Mouse (Mus musculus) MEL (cell line): ENCODE measurements around the gene Fam213a. TPM values are rescaled to one million over a fixed set of nuclear protein-coding genes. Genes with fewer than 3 reads are reported as not detected.

Experiments used
- DNase-seq: peaks from one replicate; pipeline ENCODE4 v3.0.0; 2011; ENCODE audit warnings: low read depth, low spot score
- H3K27ac ChIP-seq: 2 replicates; pipeline ENCODE4 v1.5.1; 2012; ENCODE audit warnings: low read depth, mild to moderate bottlenecking, control low read depth, low read length, moderate library complexity; ENCODE audit not compliant: control insufficient read depth
- H3K27me3 ChIP-seq, 2 experiments: fragments of 150-350 bp in 1 of 2; sonication (generic) in 1 of 2; 2 replicates each; pipeline ENCODE4 v1.6.1; 2012; ENCODE audit warnings: low read length in 2 of 2, mild to moderate bottlenecking in 2 of 2, improper control_type of control experiment in 1 of 2, moderate library complexity in 1 of 2; ENCODE audit not compliant: insufficient read depth in 2 of 2, control insufficient read depth in 1 of 2
- H3K36me3 ChIP-seq, 2 experiments: 2 replicates each; pipeline ENCODE4 v1.6.1; 2012 to 2014; ENCODE audit warnings: low read length in 2 of 2, improper control_type of control experiment in 1 of 2, inconsistent platforms in 1 of 2, mild to moderate bottlenecking in 1 of 2; ENCODE audit not compliant: insufficient read depth in 2 of 2, control insufficient read depth in 1 of 2
- H3K4me1 ChIP-seq, 2 experiments: fragments of 150-350 bp in 1 of 2; sonication (generic) in 1 of 2; 2 replicates each; pipeline ENCODE4 v1.6.1; 2012; ENCODE audit warnings: low read length in 2 of 2, improper control_type of control experiment in 1 of 2, mild to moderate bottlenecking in 1 of 2; ENCODE audit not compliant: insufficient read depth in 2 of 2, control insufficient read depth in 1 of 2
- H3K4me3 ChIP-seq, 2 experiments: fragments of 150-350 bp in 1 of 2; sonication (generic) in 1 of 2; 2 replicates each; pipeline ENCODE4 v1.5.1; 2012; ENCODE audit warnings: low read depth in 2 of 2, low read length in 2 of 2, mild to moderate bottlenecking in 2 of 2, moderate library complexity in 2 of 2, control low read depth in 1 of 2, improper control_type of control experiment in 1 of 2; ENCODE audit not compliant: control insufficient read depth in 1 of 2, insufficient read depth in 1 of 2
- H3K79me2 ChIP-seq: 2 replicates; pipeline ENCODE4 v1.6.1; 2012; ENCODE audit warnings: mild to moderate bottlenecking, low read length, moderate library complexity; ENCODE audit not compliant: control insufficient read depth, poor library complexity, insufficient read depth
- H3K9ac ChIP-seq: 2 replicates; pipeline ENCODE4 v1.6.1; 2012; ENCODE audit warnings: low read depth, mild to moderate bottlenecking, control low read depth, low read length, moderate library complexity; ENCODE audit not compliant: control insufficient read depth, poor library complexity, severe bottlenecking
- H3K9me3 ChIP-seq: fragments of 150-350 bp; sonication (generic); replicated peaks from 2 replicates; pipeline ENCODE4 v1.6.1; 2012; ENCODE audit warnings: mild to moderate bottlenecking, low read length, improper control_type of control experiment, moderate library complexity; ENCODE audit not compliant: insufficient read depth
- BHLHE40 ChIP-seq: IDR thresholded peaks from 2 replicates; pipeline ENCODE4 v1.6.1; 2012; ENCODE audit warnings: low read depth, mild to moderate bottlenecking, inconsistent platforms, low read length, improper control_type of control experiment, borderline replicate concordance
- CHD1 ChIP-seq: IDR thresholded peaks from 2 replicates; pipeline ENCODE4 v1.6.1; 2012; ENCODE audit warnings: low read depth, mild to moderate bottlenecking, inconsistent platforms, low read length, improper control_type of control experiment
- ELF1 ChIP-seq: IDR thresholded peaks from 2 replicates; pipeline ENCODE4 v1.6.1; 2014; ENCODE audit warnings: low read depth, mild to moderate bottlenecking, inconsistent platforms, low read length, improper control_type of control experiment, moderate library complexity
- EP300 ChIP-seq, 2 experiments: IDR thresholded peaks; 2 replicates each; pipeline ENCODE4 v1.6.1; 2011; ENCODE audit warnings: improper control_type of control experiment in 2 of 2, low read length in 2 of 2, low read depth in 1 of 2, mild to moderate bottlenecking in 1 of 2
- ETS1 ChIP-seq: IDR thresholded peaks from 2 replicates; pipeline ENCODE4 v1.6.1; 2012; ENCODE audit warnings: low read depth, mild to moderate bottlenecking, inconsistent platforms, low read length, improper control_type of control experiment, moderate library complexity
- GABPA ChIP-seq: IDR thresholded peaks from 2 replicates; pipeline ENCODE4 v1.6.1; 2012; ENCODE audit warnings: low read depth, mild to moderate bottlenecking, inconsistent platforms, low read length, improper control_type of control experiment, moderate library complexity
- GATA1 ChIP-seq: IDR thresholded peaks from 2 replicates; pipeline ENCODE4 v1.6.1; 2011; ENCODE audit warnings: low read depth, low read length, improper control_type of control experiment
- HCFC1 ChIP-seq: IDR thresholded peaks from 2 replicates; pipeline ENCODE4 v1.6.1; 2012; ENCODE audit warnings: low read depth, mild to moderate bottlenecking, inconsistent platforms, low read length, improper control_type of control experiment, moderate library complexity
- JUND ChIP-seq: IDR thresholded peaks from 2 replicates; pipeline ENCODE4 v1.6.1; 2011; ENCODE audit warnings: low read depth, mild to moderate bottlenecking, improper control_type of control experiment, low read length
- KAT2A ChIP-seq: conservative IDR thresholded peaks from 2 replicates; pipeline ENCODE4 v1.6.1; 2012; ENCODE audit warnings: low read depth, low read length, improper control_type of control experiment, inconsistent platforms
- MAFK ChIP-seq: IDR thresholded peaks from 2 replicates; pipeline ENCODE4 v1.6.1; 2011; ENCODE audit warnings: low read depth, mild to moderate bottlenecking, low read length, improper control_type of control experiment, borderline replicate concordance
- MAX ChIP-seq: IDR thresholded peaks from 2 replicates; pipeline ENCODE4 v1.6.1; 2011; ENCODE audit warnings: low read length, improper control_type of control experiment
- MAZ ChIP-seq: IDR thresholded peaks from 2 replicates; pipeline ENCODE4 v1.6.1; 2012; ENCODE audit warnings: low read depth, mild to moderate bottlenecking, inconsistent platforms, low read length, improper control_type of control experiment
- MEF2A ChIP-seq: IDR thresholded peaks from 2 replicates; pipeline ENCODE4 v1.6.1; 2014; ENCODE audit warnings: low read depth, mild to moderate bottlenecking, inconsistent platforms, low read length, improper control_type of control experiment; ENCODE audit not compliant: poor library complexity, insufficient replicate concordance, severe bottlenecking; ENCODE audit errors: extremely low read depth
- MXI1 ChIP-seq: IDR thresholded peaks from 2 replicates; pipeline ENCODE4 v1.6.1; 2011; ENCODE audit warnings: mild to moderate bottlenecking, low read depth, low read length, improper control_type of control experiment
- MYC ChIP-seq: IDR thresholded peaks from 2 replicates; pipeline ENCODE4 v1.6.1; 2011; ENCODE audit warnings: low read depth, mild to moderate bottlenecking, low read length, improper control_type of control experiment, moderate library complexity
- NELFE ChIP-seq: IDR thresholded peaks from 2 replicates; pipeline ENCODE4 v1.6.1; 2011; ENCODE audit warnings: low read depth, low read length, improper control_type of control experiment
- NRF1 ChIP-seq: IDR thresholded peaks from 2 replicates; pipeline ENCODE4 v1.6.1; 2014; ENCODE audit warnings: low read depth, mild to moderate bottlenecking, inconsistent platforms, low read length, improper control_type of control experiment, moderate library complexity; ENCODE audit not compliant: poor library complexity, insufficient read depth, severe bottlenecking
- POLR2A ChIP-seq, 2 experiments: IDR thresholded peaks; 2 replicates each; pipeline ENCODE4 v1.6.1; 2011 to 2012; ENCODE audit warnings: low read length in 2 of 2, mild to moderate bottlenecking in 2 of 2, control low read depth in 1 of 2, improper control_type of control experiment in 1 of 2, low read depth in 1 of 2, moderate library complexity in 1 of 2; ENCODE audit not compliant: control insufficient read depth in 1 of 2, insufficient read depth in 1 of 2, poor library complexity in 1 of 2
- POLR2AphosphoS2 ChIP-seq: IDR thresholded peaks from 2 replicates; pipeline ENCODE4 v1.6.1; 2011; ENCODE audit warnings: low read length, improper control_type of control experiment
- POLR2AphosphoS5 ChIP-seq: IDR thresholded peaks from 2 replicates; pipeline ENCODE4 v1.6.1; 2012; ENCODE audit warnings: low read depth, borderline replicate concordance, mild to moderate bottlenecking, inconsistent platforms, low read length, moderate library complexity, mixed read lengths
- RAD21 ChIP-seq: IDR thresholded peaks from 2 replicates; pipeline ENCODE4 v1.6.1; 2011; ENCODE audit warnings: mild to moderate bottlenecking, low read depth, low read length, improper control_type of control experiment
- RCOR1 ChIP-seq: IDR thresholded peaks from 2 replicates; pipeline ENCODE4 v1.6.1; 2012; ENCODE audit warnings: low read depth, mild to moderate bottlenecking, inconsistent platforms, low read length, improper control_type of control experiment
- SIN3A ChIP-seq: IDR thresholded peaks from 2 replicates; pipeline ENCODE4 v1.6.1; 2012; ENCODE audit warnings: low read length, improper control_type of control experiment, inconsistent platforms
- TAL1 ChIP-seq: IDR thresholded peaks from 2 replicates; pipeline ENCODE4 v1.6.1; 2012; ENCODE audit warnings: mild to moderate bottlenecking, inconsistent platforms, low read length, moderate library complexity, mixed read lengths
- TBP ChIP-seq: IDR thresholded peaks from 2 replicates; pipeline ENCODE4 v1.8.0; 2011; ENCODE audit warnings: low read depth, low read length, improper control_type of control experiment
- TCF12 ChIP-seq: IDR thresholded peaks from 2 replicates; pipeline ENCODE4 v1.6.1; 2014; ENCODE audit warnings: low read depth, mild to moderate bottlenecking, inconsistent platforms, low read length, improper control_type of control experiment, moderate library complexity
- UBTF ChIP-seq: IDR thresholded peaks from 2 replicates; pipeline ENCODE4 v1.6.1; 2012; ENCODE audit warnings: low read depth, mild to moderate bottlenecking, inconsistent platforms, low read length, improper control_type of control experiment, moderate library complexity, borderline replicate concordance; ENCODE audit not compliant: insufficient read depth
- ZC3H11A ChIP-seq: IDR thresholded peaks from 2 replicates; pipeline ENCODE4 v1.6.1; 2012; ENCODE audit warnings: low read depth, mild to moderate bottlenecking, inconsistent platforms, low read length, improper control_type of control experiment
- ZKSCAN1 ChIP-seq: IDR thresholded peaks from 2 replicates; pipeline ENCODE4 v1.6.1; 2012; ENCODE audit warnings: low read depth, mild to moderate bottlenecking, inconsistent platforms, low read length, improper control_type of control experiment, moderate library complexity
- ZMIZ1 ChIP-seq: IDR thresholded peaks from 2 replicates; pipeline ENCODE4 v1.6.1; 2012; ENCODE audit warnings: low read depth, mild to moderate bottlenecking, inconsistent platforms, low read length, improper control_type of control experiment, moderate library complexity
- polyA plus RNA-seq, 2 experiments: library from polyadenylated mRNA; stranded (reverse) in 1 of 2; unstranded in 1 of 2; fragments of >175 nt in 1 of 2; fragments of >200 nt in 1 of 2; gene quantifications; 2 replicates each; pipeline versions ENCODE4 v1.2.1 to v1.2.4; 2012; ENCODE audit warnings: low replicate concordance in 2 of 2, low read depth in 1 of 2; ENCODE audit not compliant: insufficient read length in 2 of 2, insufficient read depth in 1 of 2, missing spikeins in 1 of 2
- total RNA-seq: library from RNA; depleted of rRNA; stranded (reverse); fragments of 300-350 nt; gene quantifications from 2 replicates; pipeline ENCODE4 v1.2.3, GENCODE M21; 2012

Gene Fam213a
- total and polyA plus RNA-seq, 3 experiments = 19.2 to 28.5 TPM; not detected in 1

GRCm38 (mm10) chr14:40996171-40996570 lies 17.4 kb downstream of the Fam213a start:
- H3K4me1 ChIP-seq = peaks cover 8 to 20% of the 10 kb centered on the region in 2 experiments

GRCm38 (mm10) chr14:40992464-40992863 lies 21.1 kb downstream of the Fam213a start:
- TF ChIP-seq POLR2A (IDR thresholded peaks at IDR 0.05; ENCODE audit: control insufficient read depth in 1 of 2, insufficient read depth in 1 of 2, low read depth in 1 of 2, low read length in 2 of 2, poor library complexity in 1 of 2) (no peak), ELF1 (peak; percentile 70; the same call in 1 of the 2 replicates), MAX (no peak), MAFK (peak; percentile 50; the same call in 1 of the 2 replicates), ZC3H11A (no peak), ETS1 (peak; percentile 86), TAL1 (peak; percentile 56), HCFC1 (0 out of 2 replicates have a peak, but pooled peaks have one; percentile 28), KAT2A (no peak; the same call in 1 of the 2 replicates), NELFE (no peak), MAZ (peak; percentile 72), SIN3A (peak; percentile 45; the same call in 1 of the 2 replicates), RCOR1 (peak; percentile 86), TCF12 (peak; percentile 93), MXI1 (no peak), GATA1 (peak; percentile 97), NRF1 (no peak), TBP (peak; percentile 57), CHD1 (no peak), RAD21 (no peak), JUND (peak; percentile 39; the same call in 1 of the 2 replicates), BHLHE40 (0 out of 2 replicates have a peak, but pooled peaks have one; percentile 30), EP300 (IDR thresholded peaks at IDR 0.05; ENCODE audit: low read depth in 1 of 2, low read length in 2 of 2) (peak; percentile 95 to 96)
- TF ChIP-seq, all 39 proteins: peak for 14
- no peaks in the 10 kb centered on the region for H3K79me2 ChIP-seq
- peak overlapping the region; percentile 23 to 32 for H3K4me3 ChIP-seq
- no peaks in the 10 kb centered on the region for H3K9me3 ChIP-seq
- H3K4me1 ChIP-seq = peaks cover 19 to 42% of the 10 kb centered on the region in 2 experiments
- H3K27ac ChIP-seq = peak overlapping the region; percentile 96
- H3K27me3 ChIP-seq = no peaks in the 10 kb centered on the region
- peak; percentile 72 for DNase-seq
- H3K9ac ChIP-seq = peak overlapping the region; percentile 57
- H3K36me3 ChIP-seq = peaks cover 0 to 37% of the 10 kb centered on the region in 2 experiments; a peak in 2 of 4 replicates

More at GRCm38 (mm10) chr14:40996171-40996570, 17.4 kb downstream of the Fam213a start:
- Histone ChIP-seq H3K27me3 (no peaks in the 10 kb centered on the region), H3K79me2 (no peaks in the 10 kb centered on the region), H3K9me3 (no peaks in the 10 kb centered on the region), H3K27ac (no peak overlapping the region), H3K4me3 (no peak overlapping the region), H3K36me3 (peaks cover 0 to 16% of the 10 kb centered on the region in 2 experiments; a peak in 2 of 4 replicates), H3K9ac (no peak overlapping the region)
- no peak for TF ChIP-seq NRF1
- TF ChIP-seq POLR2AphosphoS5 = no peak
- TF ChIP-seq RCOR1 = no peak
- no peak for TF ChIP-seq POLR2AphosphoS2
- TF ChIP-seq UBTF = no peak
- no peak for TF ChIP-seq BHLHE40
- no peak for TF ChIP-seq MYC
- TF ChIP-seq ZKSCAN1 = no peak
- TF ChIP-seq MEF2A = no peak
- TF ChIP-seq ZMIZ1 = no peak
- no peak for TF ChIP-seq SIN3A
- no peak for TF ChIP-seq EP300 (IDR thresholded peaks at IDR 0.05; ENCODE audit: low read depth in 1 of 2, low read length in 2 of 2)
- TF ChIP-seq TCF12 = no peak
- TF ChIP-seq GABPA = no peak
- no peak for TF ChIP-seq HCFC1
- DNase-seq = no peak
